Mouse (Mus musculus): ENCODE measurements at regions not wholly inside any gene's neighbourhood (a gene's known extent, or its start where the extent isn't known, plus 50 kb on each side); places are given as distances from the start of the nearest gene placed in this dataset.

- TF ChIP-seq CTCF (IDR thresholded peaks at IDR 0.05; ENCODE audit: low read depth) (no peak), EP300 (IDR thresholded peaks at IDR 0.05; ENCODE audit: low read depth) (no peak)
These were observed 687.7 kb upstream of the Ptbp2 start for GRCm38 (mm10) chr3:120471878-120472444.
